Mouse (Mus musculus) embryonic facial prominence, embryonic 11.5 days (tissue): ENCODE data around the gene Fbln2. TPM values are rescaled to one million over a fixed set of nuclear protein-coding genes. Genes with fewer than 3 reads are reported as not detected.
A peak's percentile ranks its signal among the peaks of the same experiment; 100 is the strongest.

ENCODE experiments used
- ATAC-seq: fragments of 200-750 bp; cut with Nextera tagmentation; replicated peaks from 2 replicates; pipeline ENCODE4 v1.8.0; 2017; ENCODE audit warnings: low read depth; ENCODE audit not compliant: insufficient number of reproducible peaks, low FRiP score, low TSS enrichment
- DNase-seq: peaks from one replicate; pipeline ENCODE4 v3.0.0-alpha.2; 2015; ENCODE audit warnings: low spot score
- H3K27ac ChIP-seq: fragments of 300-500 bp; sonication (generic); replicated peaks from 2 replicates; pipeline ENCODE4 v1.5.1; 2014; ENCODE audit warnings: mild to moderate bottlenecking, low read depth, low read length, control low read depth
- H3K27me3 ChIP-seq: fragments of 300-500 bp; sonication (generic); 2 replicates; pipeline ENCODE4 v1.6.1; 2014; ENCODE audit warnings: mild to moderate bottlenecking, low read length, moderate library complexity, mixed read lengths; ENCODE audit not compliant: control insufficient read depth, insufficient read depth
- H3K36me3 ChIP-seq: fragments of 300-500 bp; sonication (generic); replicated peaks from 2 replicates; pipeline ENCODE4 v1.6.1; 2014; ENCODE audit warnings: low read depth, mild to moderate bottlenecking, low read length, moderate library complexity, mixed read lengths; ENCODE audit not compliant: control insufficient read depth, insufficient read depth
- H3K4me1 ChIP-seq: fragments of 300-500 bp; sonication (generic); 2 replicates; pipeline ENCODE4 v1.6.1; 2014; ENCODE audit warnings: low read length, mixed read lengths; ENCODE audit not compliant: control insufficient read depth, insufficient read depth
- H3K4me2 ChIP-seq: fragments of 300-500 bp; sonication (generic); 2 replicates; pipeline ENCODE4 v1.6.1; 2014; ENCODE audit warnings: low read depth, mild to moderate bottlenecking, control low read depth, low read length, moderate library complexity
- H3K4me3 ChIP-seq: fragments of 300-500 bp; sonication (generic); 2 replicates; pipeline ENCODE4 v1.5.1; 2014; ENCODE audit warnings: low read depth, low read length, control low read depth
- H3K9ac ChIP-seq: fragments of 300-500 bp; sonication (generic); replicated peaks from 2 replicates; pipeline ENCODE4 v1.6.1; 2014; ENCODE audit warnings: mild to moderate bottlenecking, control low read depth, low read length
- H3K9me3 ChIP-seq: fragments of 300-500 bp; sonication (generic); replicated peaks from 2 replicates; pipeline ENCODE4 v1.6.1; 2016; ENCODE audit warnings: mild to moderate bottlenecking, low read length, inconsistent platforms, mixed read lengths; ENCODE audit not compliant: control insufficient read depth
- WGBS: fragments of 180-500 bp; shearing (Covaris S2); extraction: QIAGEN DNeasy Blood & Tissue Kit; methylation state at CpG from one replicate; pipeline ENCODE4 v1.1.7; 2014; 5-methylcytosine and 5-hydroxymethylcytosine counted together
- polyA plus RNA-seq: library from polyadenylated mRNA; unstranded; fragments of >200 nt; fragmentation: Nextera tagmentation; extraction: Ambion mirVana; gene quantifications from 2 replicates; pipeline ENCODE4 v1.2.1, GENCODE M21; 2014

Fbln2 gene
- polyA plus RNA-seq, 1 experiment from 2014 or later, result 61.9 TPM

- no peak for DNase-seq
- Histone ChIP-seq H3K9me3 (no peaks in the 10 kb centered on the region), H3K27ac (no peak overlapping the region), H3K9ac (no peak overlapping the region), H3K27me3 (no peaks in the 10 kb centered on the region), H3K4me2 (no peak overlapping the region), H3K4me1 (peaks cover 5% of the 10 kb centered on the region), H3K36me3 (no peaks in the 10 kb centered on the region), H3K4me3 (no peak overlapping the region)
- no peak for ATAC-seq
- 67% methylated on average over 3 of the region's 3 CpGs for WGBS
Measured at GRCm38 (mm10) chr6:91210852-91211251, 1.4 kb upstream of the Fbln2 start.

- 0 out of 2 replicates have a peak overlapping the region, but pooled peaks have one; percentile 28 for H3K27ac ChIP-seq
Measured at GRCm38 (mm10) chr6:91212571-91212970, 316 bp downstream of the Fbln2 start.

GRCm38 (mm10) chr6:91213287-91214218 is 1.3 kb downstream of the Fbln2 start:
- Histone ChIP-seq H3K9ac (peak overlapping the region; percentile 72), H3K27me3 (no peaks in the 10 kb centered on the region), H3K9me3 (no peaks in the 10 kb centered on the region), H3K27ac (peak overlapping the region; percentile 28; the same call in 1 of the 2 replicates), H3K4me1 (peaks cover 5% of the 10 kb centered on the region), H3K4me2 (peak overlapping the region; percentile 72), H3K36me3 (no peaks in the 10 kb centered on the region), H3K4me3 (peak overlapping the region; percentile 46)
- WGBS, result 57% methylated on average over 21 of the region's 21 CpGs
- ATAC-seq (0 out of 2 replicates have a peak, but pooled peaks have one; percentile 13), DNase-seq (no peak)

More at GRCm38 (mm10) chr6:91212571-91212970, 316 bp downstream of the Fbln2 start:
- peak; percentile 91 for DNase-seq
- Histone ChIP-seq H3K4me2 (peak overlapping the region; percentile 72), H3K36me3 (no peaks in the 10 kb centered on the region), H3K4me3 (peak overlapping the region; percentile 46), H3K4me1 (peaks cover 5% of the 10 kb centered on the region), H3K9me3 (no peaks in the 10 kb centered on the region), H3K9ac (peak overlapping the region; percentile 72), H3K27me3 (no peaks in the 10 kb centered on the region)
- peak; percentile 86 for ATAC-seq
- whole genome bisulfite sequencing, result 1% methylated on average over 29 of the region's 29 CpGs

GRCm38 (mm10) chr6:91215454-91215853 is 3.2 kb downstream of the Fbln2 start:
- no peaks in the 10 kb centered on the region; the same call in 1 of the 2 replicates for H3K4me1 ChIP-seq
- no peak overlapping the region for H3K9ac ChIP-seq

GRCm38 (mm10) chr6:91218445-91218844 is 6.2 kb downstream of the Fbln2 start:
- DNase-seq (no peak), ATAC-seq (no peak)
- WGBS, result 68% methylated on average over 9 of the region's 9 CpGs
- no peak overlapping the region for H3K9ac ChIP-seq
- H3K4me2 ChIP-seq, result no peak overlapping the region
- H3K27ac ChIP-seq, result no peak overlapping the region
- H3K4me1 ChIP-seq, result no peaks in the 10 kb centered on the region
- H3K36me3 ChIP-seq, result no peaks in the 10 kb centered on the region
- no peak overlapping the region for H3K4me3 ChIP-seq
- no peaks in the 10 kb centered on the region for H3K9me3 ChIP-seq
- H3K27me3 ChIP-seq, result no peaks in the 10 kb centered on the region

More at GRCm38 (mm10) chr6:91215454-91215853, 3.2 kb downstream of the Fbln2 start:
- Histone ChIP-seq H3K9me3 (no peaks in the 10 kb centered on the region), H3K27me3 (no peaks in the 10 kb centered on the region), H3K27ac (no peak overlapping the region), H3K36me3 (no peaks in the 10 kb centered on the region), H3K4me2 (no peak overlapping the region), H3K4me3 (no peak overlapping the region)
- ATAC-seq (no peak), DNase-seq (no peak)
- WGBS, result 48% methylated on average over 1 of the region's 1 CpGs

- no peak for ATAC-seq
- H3K4me1 ChIP-seq, result no peaks in the 10 kb centered on the region
- 82% methylated on average over 3 of the region's 3 CpGs for WGBS
Measured at GRCm38 (mm10) chr6:91218871-91219270, 6.6 kb downstream of the Fbln2 start.

GRCm38 (mm10) chr6:91220062-91220461 is 7.8 kb downstream of the Fbln2 start:
- DNase-seq, result no peak
- H3K9ac ChIP-seq, result no peak overlapping the region
- no peaks in the 10 kb centered on the region for H3K36me3 ChIP-seq
- no peak overlapping the region for H3K27ac ChIP-seq
- H3K4me3 ChIP-seq, result no peak overlapping the region
- ATAC-seq, result no peak
- H3K4me1 ChIP-seq, result no peaks in the 10 kb centered on the region
- no peaks in the 10 kb centered on the region for H3K9me3 ChIP-seq
- no peaks in the 10 kb centered on the region for H3K27me3 ChIP-seq
- H3K4me2 ChIP-seq, result no peak overlapping the region

More at GRCm38 (mm10) chr6:91218871-91219270, 6.6 kb downstream of the Fbln2 start:
- Histone ChIP-seq H3K27me3 (no peaks in the 10 kb centered on the region), H3K4me2 (no peak overlapping the region), H3K4me3 (no peak overlapping the region), H3K9me3 (no peaks in the 10 kb centered on the region), H3K27ac (no peak overlapping the region), H3K9ac (no peak overlapping the region), H3K36me3 (no peaks in the 10 kb centered on the region)
- no peak for DNase-seq

GRCm38 (mm10) chr6:91221094-91221493 is 8.8 kb downstream of the Fbln2 start:
- Histone ChIP-seq H3K4me3 (no peak overlapping the region), H3K9ac (no peak overlapping the region), H3K36me3 (no peaks in the 10 kb centered on the region), H3K27ac (no peak overlapping the region), H3K4me1 (no peaks in the 10 kb centered on the region), H3K27me3 (no peaks in the 10 kb centered on the region), H3K4me2 (no peak overlapping the region), H3K9me3 (no peaks in the 10 kb centered on the region)
- no peak for ATAC-seq
- DNase-seq, result peak; percentile 51
- WGBS, result 5% methylated on average over 3 of the region's 3 CpGs
